Mouse (Mus musculus): ENCODE results near the gene Snx32.
"Not testable (repeated sequence)": the region's sequence is repeated elsewhere in the genome, so short reads cannot be mapped to it uniquely, and the experiment has no call there.

Gene Snx32

DNA sequence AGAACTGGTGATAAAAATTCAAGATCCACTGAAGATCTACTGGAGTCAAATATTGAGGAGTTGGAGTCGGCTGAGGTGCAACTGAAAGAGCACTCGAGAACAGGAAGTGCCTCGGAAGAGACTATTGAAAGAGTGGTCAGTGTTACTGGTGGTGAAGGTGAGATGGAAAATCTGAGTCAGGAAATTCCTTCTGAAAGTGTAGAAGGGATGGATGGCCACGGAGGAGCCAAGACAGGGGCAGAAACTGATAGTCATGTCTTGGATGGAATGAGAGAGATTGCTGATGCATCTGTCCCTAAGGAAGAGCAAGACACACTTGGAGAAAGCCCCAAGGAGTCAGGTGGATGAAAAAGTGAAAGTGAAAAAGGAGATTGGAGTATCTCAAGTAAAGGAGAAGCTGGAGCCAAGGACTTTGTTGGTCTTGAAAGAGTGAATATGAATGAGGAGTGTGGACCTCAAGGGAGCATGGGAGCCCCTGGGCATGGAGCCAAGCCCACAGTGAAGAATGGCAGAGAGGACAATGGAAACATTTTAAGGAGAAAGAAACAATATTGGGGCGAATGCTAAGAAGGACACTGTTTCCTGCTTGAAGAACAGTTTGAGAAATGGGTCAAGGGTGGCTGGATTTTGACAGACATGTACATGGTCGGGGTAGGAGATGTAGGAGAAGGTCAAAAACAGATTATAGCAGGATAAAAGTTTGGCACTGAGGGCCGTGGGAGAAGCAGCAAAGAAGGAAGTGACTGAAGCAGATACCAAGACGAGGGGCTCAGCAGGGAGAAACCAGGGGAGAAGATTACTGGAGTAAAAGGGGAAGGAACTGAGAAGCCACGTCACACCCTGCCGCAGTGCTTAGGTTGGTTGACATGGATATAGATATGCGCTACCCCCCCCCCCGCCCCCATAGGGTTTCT is 2.0 kb upstream of the Snx32 start:
- DNase-seq (ENCODE audit: low read depth): no peak

DNA sequence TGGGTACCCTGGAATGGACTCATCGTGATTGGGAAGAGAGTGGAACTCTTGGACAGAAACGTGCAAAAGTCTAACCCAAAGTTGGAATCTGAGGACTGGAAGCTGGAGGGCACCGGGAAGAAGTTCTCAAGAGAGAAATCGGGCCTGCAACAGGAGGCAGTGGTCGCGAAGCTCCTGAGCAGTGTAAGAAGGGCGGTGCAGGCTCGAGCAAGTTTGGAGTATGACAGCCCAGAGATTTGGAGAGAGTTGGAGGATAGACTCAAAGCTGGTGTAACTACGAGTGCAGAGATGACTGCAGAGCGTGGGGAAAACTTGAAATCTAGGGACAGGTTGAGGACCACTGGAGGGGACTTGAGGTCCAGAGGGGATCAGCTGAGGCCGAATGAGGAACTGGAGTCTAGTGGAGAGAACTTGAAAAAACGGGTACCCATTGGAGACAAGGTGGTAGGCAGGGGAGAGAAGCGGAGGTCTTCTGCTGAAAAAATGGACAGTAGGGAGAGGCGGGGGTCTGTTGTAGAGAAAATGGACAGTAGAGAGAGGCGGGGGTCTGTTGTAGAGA is 815 bp upstream of the Snx32 start:
- no peak for DNase-seq (ENCODE audit: low read depth)

DNA sequence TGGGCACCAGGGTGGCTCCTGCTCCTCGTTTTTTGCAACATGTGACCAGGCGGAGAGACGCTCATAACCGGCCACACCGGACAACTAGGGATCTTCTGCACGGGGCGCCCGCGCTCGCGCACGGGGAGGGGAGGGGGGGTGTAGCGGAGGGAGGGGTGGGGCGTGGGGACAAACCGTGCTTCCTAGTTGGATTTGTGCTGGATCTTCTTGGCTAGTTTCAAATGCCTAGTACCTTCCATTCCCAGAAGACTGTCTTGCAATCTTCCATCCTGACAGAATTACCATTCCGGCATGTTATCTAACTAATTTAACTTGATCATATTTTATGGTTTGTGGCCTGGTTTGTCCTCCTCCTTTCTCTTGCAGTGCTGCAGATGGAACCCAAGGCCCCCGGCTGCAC is 6.7 kb downstream of the Snx32 start, which contains the start of gene 1700020D05Rik:
Gene 1700020D05Rik (minus strand): TSS at position 101 of the 400 bp plus-strand sequence.
- no peak for DNase-seq (ENCODE audit: low read depth)

DNA sequence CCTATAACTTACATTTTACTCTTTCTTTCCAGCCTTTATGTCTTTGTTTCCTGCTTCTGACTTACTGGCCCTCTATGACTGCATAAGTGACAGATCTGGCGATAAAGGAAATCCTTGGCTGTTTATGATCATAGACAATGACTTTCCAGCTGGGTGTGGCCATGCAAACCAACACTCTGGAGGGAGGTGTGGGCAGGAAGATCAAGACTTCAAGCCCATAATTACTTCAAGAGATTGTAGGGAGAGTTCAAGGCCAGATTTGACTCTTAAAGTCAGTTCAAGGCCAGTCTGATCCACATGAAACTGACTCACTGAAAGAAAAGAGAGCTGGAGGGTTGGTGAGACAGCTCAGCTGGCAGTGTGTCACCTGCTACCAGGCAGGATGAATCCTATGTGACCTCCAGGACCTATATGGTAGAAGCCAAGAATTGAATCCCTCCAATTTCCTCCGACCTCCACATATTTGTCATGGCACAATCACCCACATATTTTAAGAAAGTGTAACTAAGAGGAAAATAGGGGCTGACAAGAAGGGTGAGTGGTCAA is 9.9 kb downstream of the Snx32 start:
- no peak for DNase-seq (ENCODE audit: low read depth)

DNA sequence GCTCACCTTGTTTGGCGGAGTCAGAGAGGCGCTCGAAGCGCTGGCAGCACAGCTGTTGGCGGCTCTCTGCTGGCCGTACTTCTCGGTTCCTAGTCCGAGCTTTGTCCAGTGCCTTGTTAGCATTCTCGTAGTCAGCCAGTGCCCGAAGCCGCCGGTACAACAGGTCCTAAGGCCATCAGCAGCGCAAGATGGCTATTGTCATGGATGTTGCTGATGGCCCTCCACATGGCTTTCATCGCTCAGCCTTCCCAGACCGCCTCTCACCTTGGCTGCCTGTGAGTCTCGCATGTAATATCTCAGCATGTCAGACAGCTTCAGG is 14.3 kb downstream of the Snx32 start:
- no peak for DNase-seq (ENCODE audit: low read depth)

DNA sequence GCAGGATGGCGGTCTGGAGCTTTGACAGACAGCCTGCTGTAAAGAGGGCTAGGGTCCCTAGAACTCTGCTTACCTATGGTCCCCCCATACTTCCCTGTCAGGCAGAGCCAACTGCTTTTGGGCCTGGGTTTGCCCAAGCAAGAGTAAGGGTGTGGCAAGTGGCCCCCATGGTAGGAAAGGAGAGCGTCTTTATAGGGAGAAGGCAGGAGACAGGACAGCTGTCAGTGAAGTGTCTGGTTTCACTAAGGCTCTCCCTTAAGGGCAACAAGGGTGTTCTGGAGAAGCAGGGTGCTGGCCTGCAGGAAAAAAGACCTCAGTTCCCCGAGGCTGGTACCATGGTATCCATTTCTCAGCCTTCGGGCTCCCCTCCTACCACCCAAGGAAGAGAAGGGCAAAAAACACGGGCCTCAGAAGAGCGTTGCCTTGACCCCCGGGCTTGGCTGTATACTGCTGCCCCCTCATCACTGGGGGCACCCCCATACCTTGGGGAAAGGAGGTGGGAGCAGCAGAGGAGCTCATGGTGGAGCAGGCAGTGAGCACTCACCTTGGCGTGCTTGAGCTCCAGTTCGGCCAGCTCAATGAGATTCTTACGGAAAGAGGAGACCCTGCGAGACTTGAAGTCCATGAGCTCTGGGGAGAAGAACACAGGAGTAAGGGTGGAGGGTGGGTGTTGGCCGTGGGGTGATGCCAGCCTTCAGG is 14.8 kb downstream of the Snx32 start:
- no peak for DNase-seq (ENCODE audit: low read depth)

DNA sequence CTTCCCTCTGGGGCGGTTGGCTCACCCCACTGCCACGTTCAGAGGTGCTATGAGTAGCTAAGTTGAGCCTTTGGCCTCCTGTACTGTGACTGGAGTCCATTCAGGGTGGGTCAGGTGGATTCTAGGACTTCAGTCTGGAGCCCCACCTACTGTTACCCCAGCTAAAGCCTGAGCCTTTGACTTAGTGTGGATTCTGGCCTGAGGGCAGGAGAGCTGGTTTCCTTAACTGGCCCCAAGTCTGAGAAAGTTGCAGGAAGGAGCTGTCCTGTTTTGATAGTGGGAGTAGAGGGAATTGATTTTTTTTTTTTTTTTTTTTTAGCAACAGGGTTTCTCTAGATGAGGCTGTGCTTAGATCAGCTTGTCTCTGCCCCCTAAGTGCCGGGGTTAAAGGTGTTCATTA is 16.0 kb downstream of the Snx32 start:
- no peak for DNase-seq (ENCODE audit: low read depth)

DNA sequence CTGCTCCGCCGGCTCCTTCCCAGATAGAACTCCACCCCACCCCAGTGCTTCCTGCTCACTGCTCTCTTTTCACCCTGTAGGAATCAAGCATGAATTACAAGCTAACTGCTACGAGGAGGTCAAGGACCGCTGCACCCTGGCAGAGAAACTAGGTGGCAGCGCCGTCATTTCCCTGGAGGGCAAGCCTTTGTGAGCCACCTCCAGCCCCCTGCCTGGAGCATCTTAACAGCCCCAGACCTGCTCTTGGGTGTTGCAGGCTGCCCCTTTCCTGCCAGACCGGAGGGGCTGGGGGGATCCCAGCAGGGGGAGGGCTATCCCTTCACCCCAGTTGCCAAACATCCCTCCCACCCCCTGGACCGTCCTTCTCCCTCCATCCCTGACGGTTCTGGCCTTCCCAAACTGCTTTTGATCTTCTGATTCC is 17.0 kb downstream of the Snx32 start:
- not testable (repeated sequence) for DNase-seq (ENCODE audit: low read depth)

DNA sequence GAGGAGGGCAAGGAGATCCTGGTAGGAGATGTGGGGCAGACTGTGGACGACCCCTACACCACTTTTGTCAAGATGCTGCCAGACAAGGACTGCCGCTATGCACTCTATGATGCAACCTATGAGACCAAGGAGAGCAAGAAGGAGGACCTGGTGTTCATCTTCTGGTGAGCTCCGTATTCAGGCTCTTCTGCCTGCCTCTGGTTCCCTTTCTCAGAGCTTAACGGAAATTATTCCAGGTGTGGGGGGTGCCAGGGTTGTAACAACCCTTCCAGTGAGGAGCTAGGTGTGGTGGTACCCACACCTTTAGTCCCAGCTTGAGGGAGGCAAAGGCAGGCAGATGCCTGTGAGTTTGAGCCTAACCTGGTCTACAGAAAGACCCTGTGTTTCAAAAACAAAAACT is 17.7 kb downstream of the Snx32 start:
- DNase-seq (ENCODE audit: low read depth): no peak

DNA sequence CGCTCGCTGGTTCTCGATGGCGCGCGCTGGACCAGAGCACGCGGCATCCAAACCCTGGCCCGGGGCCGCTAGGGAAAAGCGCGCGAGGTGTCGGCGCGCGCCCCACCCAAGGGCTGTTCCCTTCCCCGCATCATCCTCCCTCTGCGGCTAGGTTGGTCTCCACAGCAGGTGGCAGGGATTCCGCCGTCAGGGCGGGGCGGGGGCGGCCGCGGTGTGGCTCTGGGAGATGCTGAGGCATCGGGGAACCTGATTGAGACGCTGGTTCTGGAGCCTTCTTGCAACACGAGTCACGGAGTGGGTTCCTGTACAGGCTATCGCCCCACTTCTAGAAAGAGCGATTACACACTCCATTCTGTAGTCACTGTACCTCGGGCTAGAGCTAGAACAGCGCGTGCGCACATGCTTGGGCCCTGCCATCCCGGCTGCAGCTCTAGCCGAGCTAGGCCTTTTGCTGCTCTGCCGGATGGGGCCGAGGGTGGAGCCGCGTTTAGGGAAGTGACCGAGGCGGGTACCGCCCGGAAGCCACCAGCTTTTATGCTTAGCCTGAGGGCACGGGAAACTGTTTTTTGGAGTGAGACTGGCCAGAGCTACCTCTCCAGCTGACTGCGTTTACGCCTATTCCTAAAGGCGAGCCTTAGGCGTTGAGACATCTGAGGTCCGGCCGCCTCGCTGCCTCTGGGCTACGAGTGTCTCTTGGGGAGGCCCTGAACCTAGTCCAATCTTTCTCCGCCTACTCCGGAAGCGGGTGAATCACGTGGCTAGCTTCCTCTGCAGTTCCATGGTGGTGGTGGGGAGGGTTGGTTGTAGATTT is 19.2 kb downstream of the Snx32 start:
- peak; percentile 85 for DNase-seq (ENCODE audit: low read depth)

DNA sequence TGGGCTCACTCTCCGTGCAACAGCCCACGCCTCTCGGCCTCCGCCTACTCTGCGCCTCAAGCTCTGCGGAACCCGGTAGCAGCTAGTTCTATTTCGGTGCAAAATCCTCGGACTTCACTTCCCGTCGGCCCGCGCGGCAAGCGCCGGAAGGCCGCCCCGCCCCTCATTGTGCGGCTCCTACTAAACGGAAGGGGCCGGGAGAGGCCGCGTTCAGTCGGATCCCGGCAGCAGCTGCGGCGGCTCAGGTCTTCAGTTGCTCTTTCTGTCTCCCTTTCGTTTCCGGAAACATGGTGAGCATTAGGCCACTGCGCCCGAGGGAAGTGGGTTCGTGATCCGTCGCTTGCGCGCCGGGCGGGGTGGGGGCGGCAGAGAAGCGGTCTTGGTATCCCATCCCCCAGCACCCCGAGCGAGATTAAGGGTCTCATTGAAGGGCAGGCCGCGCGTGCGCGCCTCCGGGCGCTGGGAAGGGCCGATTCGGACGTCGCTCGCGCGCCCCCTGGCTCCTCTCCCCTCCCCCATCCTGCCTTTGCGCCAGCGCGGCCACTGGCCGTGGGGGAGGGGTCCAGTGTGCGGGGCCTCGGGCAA is 19.9 kb downstream of the Snx32 start, which contains the start of gene Cfl1:
Gene Cfl1 (plus strand): TSS at position 143 of the 585 bp plus-strand sequence.
- DNase-seq (ENCODE audit: low read depth): peak; percentile 91

DNA sequence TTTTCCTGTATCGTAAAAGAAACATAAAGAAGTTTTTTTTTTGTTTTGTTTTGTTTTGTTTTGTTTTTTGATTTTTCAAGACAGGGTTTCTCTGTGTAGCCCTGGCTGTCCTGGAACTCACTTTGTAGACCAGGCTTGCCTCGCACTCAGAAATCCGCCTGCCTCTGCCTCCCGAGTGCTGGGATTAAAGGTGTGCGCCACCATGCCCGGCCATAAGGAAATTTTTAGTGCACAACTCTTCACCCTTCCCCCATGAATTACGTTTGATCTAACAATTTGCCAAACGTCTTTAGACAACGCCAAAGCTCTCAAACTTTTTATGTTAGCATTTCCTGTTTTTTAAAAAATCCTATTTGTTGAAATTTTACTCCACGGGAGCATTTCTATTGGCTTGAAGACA is 20.6 kb downstream of the Snx32 start:
- DNase-seq (ENCODE audit: low read depth): not testable (repeated sequence)

DNA sequence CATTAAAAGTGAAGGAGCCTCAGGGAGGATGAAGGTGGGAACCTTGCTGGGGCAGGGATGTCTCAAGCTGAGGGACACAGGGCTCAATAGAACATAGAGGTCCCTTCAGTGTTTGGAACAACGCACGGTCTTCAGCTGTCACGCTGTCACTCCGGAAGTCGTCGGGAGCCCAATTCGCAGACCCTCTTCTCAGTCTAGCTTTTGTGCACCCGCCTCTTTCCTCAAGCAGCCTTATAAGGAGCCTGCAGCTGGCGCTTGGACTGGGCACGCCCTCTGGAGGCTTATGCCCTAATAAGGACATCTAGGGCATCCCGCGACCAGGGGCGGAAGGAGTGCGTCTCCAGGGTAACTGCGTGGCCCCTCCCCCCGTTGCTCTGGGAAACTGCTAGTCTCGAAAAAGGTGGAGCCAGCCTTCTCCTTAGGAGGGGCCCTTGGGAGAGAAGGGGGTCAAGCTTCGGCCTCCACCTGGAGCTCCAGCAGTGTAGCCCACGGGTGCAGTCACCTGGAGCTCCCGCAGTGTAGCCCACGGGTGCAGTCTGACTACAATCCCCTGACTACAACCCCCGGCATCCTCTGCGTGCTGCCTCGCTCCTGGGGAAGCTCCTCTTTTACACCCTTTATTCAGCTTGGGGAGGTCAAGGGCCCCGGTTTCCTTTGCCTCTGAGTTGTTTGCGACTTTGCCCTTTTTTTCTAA is 21.3 kb downstream of the Snx32 start:
- peak; percentile 98 for DNase-seq (ENCODE audit: low read depth)

DNA sequence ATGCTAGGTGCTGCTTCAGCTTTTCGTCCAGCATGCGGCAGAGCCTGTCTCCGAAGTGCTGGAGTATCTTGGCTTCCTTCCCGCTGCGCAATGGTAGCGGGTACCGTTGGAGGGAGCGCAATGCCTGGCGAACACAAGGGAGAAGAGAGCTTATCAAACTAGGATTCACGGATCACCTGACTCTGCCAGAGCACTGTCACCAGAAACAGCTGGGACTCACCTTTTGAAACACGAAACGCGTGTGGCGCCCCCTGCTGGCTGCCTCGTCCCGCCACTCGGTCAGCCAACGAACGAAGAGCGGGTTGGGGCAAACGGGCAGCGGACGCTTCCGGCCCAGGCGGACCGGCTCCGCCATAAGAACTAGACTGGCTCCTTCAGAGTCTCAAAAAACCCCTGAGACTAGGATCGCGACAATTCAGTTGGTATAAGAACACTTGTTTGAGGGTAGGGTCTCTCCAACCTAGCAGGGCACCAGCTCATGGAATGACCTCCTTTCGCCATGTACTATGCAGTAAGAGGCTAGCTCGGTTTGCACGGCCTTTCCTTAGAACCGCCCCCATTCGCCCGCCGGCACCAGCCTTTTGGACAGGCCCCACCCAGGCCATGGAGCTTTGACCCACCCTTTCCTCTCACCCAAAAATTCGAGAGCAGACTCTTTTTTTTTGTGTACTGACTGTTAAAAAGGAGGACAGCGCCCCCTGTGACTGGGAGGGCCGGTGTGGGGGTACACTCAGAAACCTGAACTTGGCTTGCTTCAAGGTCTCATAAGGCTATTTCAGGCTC is 22.4 kb downstream of the Snx32 start, which contains the start of gene Mus81:
Gene Mus81 (minus strand): TSS at position 635 of the 783 bp plus-strand sequence.
- DNase-seq (ENCODE audit: low read depth): peak; percentile 98

DNA sequence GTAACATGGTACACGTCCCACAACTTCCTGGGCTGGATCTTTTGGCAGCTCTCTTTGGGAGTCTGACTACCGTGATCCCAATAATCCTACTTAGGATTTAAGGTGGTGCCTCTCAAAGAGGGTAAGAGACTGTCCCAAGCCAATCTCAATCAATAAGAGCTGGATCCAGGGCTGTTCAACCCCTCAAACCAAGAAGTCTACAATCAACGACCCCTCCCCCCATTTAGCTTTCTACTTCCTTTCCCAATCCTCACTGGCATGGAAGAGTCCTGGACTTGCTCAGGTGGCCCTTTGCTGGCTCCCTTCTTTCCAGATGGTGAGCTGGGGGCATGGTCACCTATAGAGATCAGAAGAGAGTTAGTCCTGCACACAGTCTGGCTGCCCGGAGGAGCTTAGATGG is 23.6 kb downstream of the Snx32 start:
- DNase-seq (ENCODE audit: low read depth): no peak

DNA sequence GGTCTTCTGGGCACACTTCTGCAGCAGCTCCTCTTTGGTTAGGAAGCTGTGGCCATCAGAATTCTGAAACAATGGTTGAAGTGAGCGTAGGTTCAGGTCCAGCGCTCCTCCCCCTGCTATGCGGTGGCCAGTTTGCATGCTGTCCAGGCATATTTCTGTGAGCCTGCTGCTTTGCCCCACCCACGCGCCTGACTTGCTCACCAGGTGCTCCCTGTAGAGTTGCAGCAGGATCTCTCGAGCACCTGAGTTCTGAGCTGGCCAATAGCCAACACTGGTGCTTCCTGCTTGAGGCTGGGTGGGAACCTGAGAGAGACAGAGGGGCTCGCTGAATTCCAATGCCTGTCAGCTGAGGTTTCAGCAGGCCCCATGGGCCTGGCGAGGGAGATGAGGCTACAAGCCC is 24.1 kb downstream of the Snx32 start:
- no peak for DNase-seq (ENCODE audit: low read depth)

DNA sequence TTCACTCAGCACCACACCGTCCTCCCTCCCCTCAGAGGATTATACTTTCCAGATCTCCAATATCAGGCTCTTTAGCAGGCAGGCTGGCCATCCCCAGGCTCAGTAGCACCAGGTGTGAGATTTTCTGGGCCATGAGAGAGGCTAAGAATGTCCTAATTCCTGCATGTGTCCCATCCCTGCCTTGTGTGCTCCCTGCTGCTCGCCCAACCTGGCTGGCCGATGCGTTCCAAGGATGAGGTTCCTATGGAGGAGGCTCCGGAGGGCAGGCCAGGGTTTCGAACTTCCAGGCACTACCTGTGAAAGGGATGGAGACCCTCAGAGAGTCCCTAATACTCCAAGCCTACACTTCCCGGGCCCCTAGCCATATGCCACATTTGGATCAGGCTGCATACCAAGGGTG is 24.5 kb downstream of the Snx32 start:
- no peak for DNase-seq (ENCODE audit: low read depth)

DNA sequence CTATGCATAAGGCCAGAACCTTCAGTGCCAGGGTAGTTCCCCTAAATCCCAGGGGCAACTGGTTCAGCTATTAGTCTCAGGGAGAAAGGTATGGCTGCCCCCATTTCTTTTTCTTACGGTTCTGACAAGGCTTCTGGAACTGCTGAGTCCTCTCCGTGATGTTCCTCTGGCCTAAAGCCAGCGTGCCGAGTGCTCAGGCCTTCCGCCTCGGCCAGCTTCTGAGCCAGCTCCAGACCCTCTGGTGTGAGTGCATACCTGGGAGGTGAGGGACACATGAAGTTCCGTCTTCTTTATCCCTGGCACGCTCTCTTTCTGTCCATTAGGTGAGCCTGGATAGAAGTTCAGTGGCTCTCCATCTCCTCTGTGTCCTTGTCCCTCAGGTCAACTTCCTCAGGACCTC is 25.0 kb downstream of the Snx32 start:
- DNase-seq (ENCODE audit: low read depth): no peak

DNA sequence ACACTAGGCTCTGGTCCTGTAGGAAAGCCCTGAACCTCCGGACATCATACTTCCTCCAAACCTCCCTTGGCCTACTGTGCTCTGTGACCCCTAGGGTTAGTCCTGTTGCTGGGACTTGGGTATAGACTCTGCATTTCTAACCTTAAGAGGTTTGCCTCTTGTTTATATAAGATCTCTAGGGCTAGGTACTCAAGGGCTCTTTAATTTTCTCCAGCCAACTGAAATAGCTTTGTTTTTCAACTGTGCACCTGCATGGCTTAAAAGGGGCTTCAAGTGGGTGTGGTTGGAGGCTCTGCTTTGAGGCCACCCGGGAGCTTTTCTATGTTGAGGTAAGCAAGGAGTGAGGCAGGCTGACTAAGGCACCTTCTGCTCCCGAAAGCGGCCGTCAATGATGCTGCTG is 25.8 kb downstream of the Snx32 start:
- DNase-seq (ENCODE audit: low read depth): no peak
